In the genomic region with DNA sequence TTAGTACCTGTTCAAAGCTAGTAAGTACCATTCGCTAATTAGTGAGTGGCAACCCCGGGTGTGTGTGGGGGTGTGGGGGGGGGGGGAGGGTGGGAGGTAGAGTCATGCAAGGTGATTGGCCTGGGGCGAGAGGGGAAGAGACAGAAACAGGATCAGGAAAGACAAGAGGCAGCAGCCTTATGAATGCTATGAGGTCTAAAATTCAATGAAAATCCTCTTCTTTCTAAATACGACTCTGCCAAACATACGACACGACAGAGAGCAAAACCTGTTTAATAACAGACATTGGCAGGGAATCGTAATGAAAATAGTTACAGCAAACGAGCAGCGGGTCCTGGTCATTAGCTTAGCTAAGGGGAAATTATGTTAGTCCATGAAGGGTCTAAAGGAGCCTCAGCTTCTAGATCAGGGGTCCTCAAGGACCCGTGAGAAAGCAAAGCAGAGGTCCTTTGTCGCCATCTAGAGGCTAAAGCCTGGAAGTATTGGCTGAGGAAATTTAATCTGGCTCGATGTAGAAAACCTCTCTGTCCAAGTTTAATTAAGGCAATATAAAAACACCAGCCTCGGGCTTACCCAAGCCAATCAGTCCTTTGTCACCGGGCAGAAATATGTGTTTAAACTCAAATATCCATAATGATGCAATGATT, we compare ENCODE assay signal across 8 mouse cellular contexts. TPM values are rescaled to one million over a fixed set of nuclear protein-coding genes. Genes with fewer than 3 reads are reported as not detected.
DNase-seq lines count a peak whose midpoint lies in the region; ATAC-seq lines count a peak whose summit lies in the region.

No protein-coding gene starts in this region.

- peak overlapping the region; percentile 63 for H3K4me2 ChIP-seq in heart, embryonic 12.5 days
- peak overlapping the region; percentile 45 for H3K4me2 ChIP-seq in kidney, embryonic 16.5 days (replicated peaks; ENCODE audit: low read depth, low read length)
- peak overlapping the region; percentile 38 for H3K4me2 ChIP-seq in limb, embryonic 15.5 days
- H3K4me2 ChIP-seq in neural tube, embryonic 13.5 days, result peak overlapping the region; percentile 49

- peak; percentile 68 for DNase-seq in heart, adult 11 months
- no peak for DNase-seq in heart, postnatal 25 days (ENCODE audit: low spot score)
- peak; percentile 89 for DNase-seq in embryo, embryonic 10 days (ENCODE audit: low spot score)
- no peak for DNase-seq in spleen, postnatal 14 days (ENCODE audit: low spot score in 2 of 2)

- intact Hi-C loops in heart, postnatal 25 days (cut with DNase I), result loop anchor here (2.0 to 10.0 kb wide), 2 partner anchors 52 to 578 kb away; no protein-coding TSS in a partner anchor

- no peak; the same call in 1 of the 2 replicates for ATAC-seq in heart, embryonic 12.5 days (ENCODE audit: insufficient number of reproducible peaks, low FRiP score)
- ATAC-seq in kidney, embryonic 16.5 days (ENCODE audit: low FRiP score, low TSS enrichment), result peak; percentile 89
- ATAC-seq in limb, embryonic 15.5 days (ENCODE audit: insufficient number of reproducible peaks, low FRiP score, low TSS enrichment, low read depth), result peak; percentile 44; the same call in 1 of the 2 replicates
- peak; percentile 89 for ATAC-seq in neural tube, embryonic 13.5 days (ENCODE audit: low read depth)

- no peaks in the 10 kb centered on the region for H3K36me3 ChIP-seq in heart, embryonic 12.5 days
- H3K36me3 ChIP-seq in kidney, embryonic 16.5 days (ENCODE audit: insufficient read depth, low read length), result no peaks in the 10 kb centered on the region
- H3K36me3 ChIP-seq in limb, embryonic 15.5 days, result no peaks in the 10 kb centered on the region
- H3K36me3 ChIP-seq in neural tube, embryonic 13.5 days, result no peaks in the 10 kb centered on the region

- H3K27ac ChIP-seq in heart, embryonic 12.5 days (ENCODE audit: poor library complexity, severe bottlenecking), result no peak overlapping the region
- H3K27ac ChIP-seq in kidney, embryonic 16.5 days (ENCODE audit: low read length), result no peak overlapping the region
- no peak overlapping the region for H3K27ac ChIP-seq in limb, embryonic 15.5 days
- no peak overlapping the region for H3K27ac ChIP-seq in neural tube, embryonic 13.5 days (replicated peaks)

- H3K4me3 ChIP-seq in heart, embryonic 12.5 days, result peak overlapping the region; percentile 28
- peak overlapping the region; percentile 11; the same call in 1 of the 2 replicates for H3K4me3 ChIP-seq in kidney, embryonic 16.5 days (ENCODE audit: low read length)
- peak overlapping the region; percentile 19 for H3K4me3 ChIP-seq in limb, embryonic 15.5 days
- H3K4me3 ChIP-seq in neural tube, embryonic 13.5 days, result peak overlapping the region; percentile 21

- no peaks in the 10 kb centered on the region for H3K4me1 ChIP-seq in heart, embryonic 12.5 days (replicated peaks)
- no peaks in the 10 kb centered on the region for H3K4me1 ChIP-seq in kidney, embryonic 16.5 days (ENCODE audit: insufficient read depth, low read length)
- H3K4me1 ChIP-seq in limb, embryonic 15.5 days, result peaks cover 5% of the 10 kb centered on the region; the same call in 1 of the 2 replicates
- H3K4me1 ChIP-seq in neural tube, embryonic 13.5 days (replicated peaks), result peaks cover 3% of the 10 kb centered on the region; the same call in 1 of the 2 replicates

- 0 out of 2 replicates have a peak overlapping the region, but pooled peaks have one; percentile 37 for H3K9ac ChIP-seq in heart, embryonic 12.5 days
- H3K9ac ChIP-seq in kidney, embryonic 16.5 days (replicated peaks; ENCODE audit: low read length), result no peak overlapping the region
- no peak overlapping the region for H3K9ac ChIP-seq in limb, embryonic 15.5 days
- no peak overlapping the region for H3K9ac ChIP-seq in neural tube, embryonic 13.5 days

- WGBS in heart, embryonic 12.5 days, result 22% methylated on average over 14 of the region's 14 CpGs
- WGBS in kidney, embryonic 16.5 days, result 24% methylated on average over 14 of the region's 14 CpGs
- 17% methylated on average over 14 of the region's 14 CpGs for WGBS in limb, embryonic 15.5 days
- WGBS in neural tube, embryonic 13.5 days, result 25% methylated on average over 14 of the region's 14 CpGs

- H3K9me3 ChIP-seq in heart, embryonic 12.5 days (replicated peaks), result no peaks in the 10 kb centered on the region
- no peaks in the 10 kb centered on the region for H3K9me3 ChIP-seq in kidney, embryonic 16.5 days (ENCODE audit: low read length)
- no peaks in the 10 kb centered on the region for H3K9me3 ChIP-seq in limb, embryonic 15.5 days
- no peaks in the 10 kb centered on the region for H3K9me3 ChIP-seq in neural tube, embryonic 13.5 days

- H3K27me3 ChIP-seq in heart, embryonic 12.5 days (replicated peaks), result peaks cover 12% of the 10 kb centered on the region
- H3K27me3 ChIP-seq in kidney, embryonic 16.5 days (ENCODE audit: insufficient read depth, low read length), result peaks cover 3% of the 10 kb centered on the region; the same call in 1 of the 2 replicates
- H3K27me3 ChIP-seq in limb, embryonic 15.5 days, result peaks cover 14% of the 10 kb centered on the region; the same call in 1 of the 2 replicates
- peaks cover 58% of the 10 kb centered on the region for H3K27me3 ChIP-seq in neural tube, embryonic 13.5 days

RNA-seq across cellular contexts. Expression of a gene that starts 23.6 kb away (rescaled TPM):
- total RNA-seq in heart, postnatal 25 days (2021), result not detected
- 0.13 and 0.45 TPM in 2 replicates for polyA plus RNA-seq in heart, embryonic 12.5 days (2016; fragmentation: Nextera tagmentation; extraction: Ambion mirVana)
- polyA plus RNA-seq in kidney, embryonic 16.5 days (2015; fragmentation: Nextera tagmentation; extraction: Ambion mirVana), result not detected in 2 replicates
- not detected in 2 replicates for polyA plus RNA-seq in limb, embryonic 15.5 days (2015; fragmentation: Nextera tagmentation; extraction: Ambion mirVana)
- not detected in 2 replicates for polyA plus RNA-seq in neural tube, embryonic 13.5 days (2015; fragmentation: Nextera tagmentation; extraction: Ambion mirVana)

RNA-seq across cellular contexts. Expression of a gene that starts 54.9 kb away (rescaled TPM):
- under 1 TPM; 0.16 to 0.22 TPM for total RNA-seq in heart, postnatal 25 days (2021)
- polyA plus RNA-seq in heart, embryonic 12.5 days (2016; fragmentation: Nextera tagmentation; extraction: Ambion mirVana), result 0.06 TPM in 1 of 2 replicates, not detected in the other
- 0.06 and 0.18 TPM in 2 replicates for polyA plus RNA-seq in kidney, embryonic 16.5 days (2015; fragmentation: Nextera tagmentation; extraction: Ambion mirVana)
- 3.4 and 4.3 TPM in 2 replicates for polyA plus RNA-seq in limb, embryonic 15.5 days (2015; fragmentation: Nextera tagmentation; extraction: Ambion mirVana)
- 0.56 and 2.2 TPM in 2 replicates for polyA plus RNA-seq in neural tube, embryonic 13.5 days (2015; fragmentation: Nextera tagmentation; extraction: Ambion mirVana)

Comparison
In these comparisons a context has a peak if more than half of its experiments do, and no peak if none do; other contexts are left out.
1. DNase-seq: peak in heart, adult 11 months (single experiment) and embryo, embryonic 10 days (single experiment); none in heart, postnatal 25 days (single experiment) and spleen, postnatal 14 days (0 of 2).
2. Peak in every context shown above with its lines, with median percentiles within 50 percentile points of each other: H3K4me2 ChIP-seq and H3K4me3 ChIP-seq.